Mouse (Mus musculus) naive thymus-derived CD4-positive, alpha-beta T cell, adult 2 months (primary cell): Measurements from ENCODE around the gene Rnf223.
A peak's percentile ranks its signal among the peaks of the same experiment; 100 is the strongest.
"Not testable (repeated sequence)": the region's sequence is repeated elsewhere in the genome, so short reads cannot be mapped to it uniquely, and the experiment has no call there.

Source experiments
- DNase-seq: peaks from one replicate; pipeline ENCODE4 v3.0.0-alpha.2; 2011; ENCODE audit warnings: low read depth

Gene Rnf223

GRCm38 (mm10) chr4:156130940-156131339, 627 bp downstream of the Rnf223 start:
- no peak for DNase-seq

GRCm38 (mm10) chr4:156133334-156133733, 3.0 kb downstream of the Rnf223 start:
- no peak for DNase-seq

GRCm38 (mm10) chr4:156133943-156134605, 3.8 kb downstream of the Rnf223 start:
- DNase-seq: no peak

- no peak for DNase-seq
Observed at GRCm38 (mm10) chr4:156135112-156135511, 4.8 kb downstream of the Rnf223 start.

- DNase-seq: no peak
Observed at GRCm38 (mm10) chr4:156135801-156136200, 5.5 kb downstream of the Rnf223 start.

- no peak for DNase-seq
Observed at GRCm38 (mm10) chr4:156136285-156137100, 6.2 kb downstream of the Rnf223 start.

- not testable (repeated sequence) for DNase-seq
Observed at GRCm38 (mm10) chr4:156150887-156151286, 20.6 kb downstream of the Rnf223 start.

GRCm38 (mm10) chr4:156154771-156155170, 24.5 kb downstream of the Rnf223 start:
- no peak for DNase-seq

- peak; percentile 28 for DNase-seq
Observed at GRCm38 (mm10) chr4:156166477-156166876, 36.2 kb downstream of the Rnf223 start.

- no peak for DNase-seq
Observed at GRCm38 (mm10) chr4:156168611-156169010, 38.3 kb downstream of the Rnf223 start.

GRCm38 (mm10) chr4:156169129-156169528, 38.8 kb downstream of the Rnf223 start:
- no peak for DNase-seq

GRCm38 (mm10) chr4:156171828-156172227, 41.5 kb downstream of the Rnf223 start:
- DNase-seq: no peak

GRCm38 (mm10) chr4:156177630-156178029, 47.3 kb downstream of the Rnf223 start:
- no peak for DNase-seq
